Mouse (Mus musculus): ENCODE measurements at regions not wholly inside any gene's neighbourhood (a gene's known extent, or its start where the extent isn't known, plus 50 kb on each side); places are given as distances from the start of the nearest gene placed in this dataset.

GRCm38 (mm10) chr2:46360049-46360712 is 1243.0 kb upstream of the Zeb2 start:
- no peak for DNase-seq (ENCODE audit: low spot score in 2 of 2)

- DNase-seq (ENCODE audit: low spot score in 2 of 2) = no peak
Observed at GRCm38 (mm10) chr2:46358225-46358624, 1241.0 kb upstream of the Zeb2 start.

DNA sequence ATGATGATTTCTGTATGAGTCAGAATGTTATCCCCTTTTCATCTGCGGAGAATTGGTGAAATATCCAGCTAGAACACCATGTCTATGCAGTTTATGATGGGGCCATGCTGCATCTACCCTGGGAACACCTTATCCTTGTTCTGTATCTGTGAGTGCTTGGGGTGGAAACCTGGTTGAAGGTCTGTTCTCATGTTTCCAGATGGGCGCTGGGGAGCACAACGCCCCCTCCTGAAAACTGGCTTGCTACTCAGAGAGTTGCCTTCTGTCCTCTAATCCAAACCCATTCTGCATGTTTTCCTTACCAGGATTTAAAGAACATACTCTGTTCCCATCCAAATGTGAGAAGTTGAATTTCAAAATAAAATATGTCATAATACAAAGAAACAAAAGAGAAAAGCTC is 1239.5 kb upstream of the Zeb2 start:
- DNase-seq (ENCODE audit: low spot score in 2 of 2) = no peak

DNA sequence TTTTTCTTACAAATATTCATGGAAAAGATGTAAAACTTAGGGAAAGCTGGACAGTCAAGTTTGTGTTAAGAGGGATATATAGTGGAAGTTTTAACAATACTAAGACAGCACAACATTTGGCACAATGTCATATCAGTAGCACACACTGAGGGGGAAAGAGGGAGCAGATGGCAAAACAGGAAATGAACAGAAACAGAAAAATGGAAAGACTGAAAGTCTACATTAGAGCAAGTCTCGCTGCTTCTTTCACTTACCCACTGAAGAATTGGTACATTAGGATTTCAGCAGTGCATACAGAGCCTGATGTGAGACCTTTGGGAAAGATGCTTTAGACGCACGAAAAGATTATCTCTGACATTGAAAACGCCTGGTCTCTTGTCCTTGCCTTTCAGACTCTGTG is 1223.5 kb upstream of the Zeb2 start:
- no peak for DNase-seq (ENCODE audit: low spot score in 2 of 2)

DNA sequence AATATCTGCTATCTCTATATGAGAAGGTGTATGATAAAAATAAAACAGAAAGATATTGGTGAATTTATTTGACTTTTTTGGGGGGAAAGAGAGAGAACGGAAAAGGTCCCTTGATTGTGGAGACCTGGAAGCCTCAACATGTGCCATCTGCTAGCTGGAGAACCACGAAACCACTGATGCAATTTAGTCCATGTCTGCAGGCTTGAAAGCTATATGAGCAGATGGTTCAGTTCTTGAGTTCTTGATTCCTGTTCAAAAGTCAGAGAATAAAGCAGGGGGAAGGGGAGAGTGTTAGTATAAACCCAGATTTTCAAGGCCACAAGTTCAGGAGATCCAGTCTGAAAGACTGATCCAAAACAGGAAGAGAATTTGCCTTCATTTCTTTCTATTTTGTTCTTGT is 1199.5 kb upstream of the Zeb2 start:
- DNase-seq (ENCODE audit: low spot score in 2 of 2) = no peak

DNA sequence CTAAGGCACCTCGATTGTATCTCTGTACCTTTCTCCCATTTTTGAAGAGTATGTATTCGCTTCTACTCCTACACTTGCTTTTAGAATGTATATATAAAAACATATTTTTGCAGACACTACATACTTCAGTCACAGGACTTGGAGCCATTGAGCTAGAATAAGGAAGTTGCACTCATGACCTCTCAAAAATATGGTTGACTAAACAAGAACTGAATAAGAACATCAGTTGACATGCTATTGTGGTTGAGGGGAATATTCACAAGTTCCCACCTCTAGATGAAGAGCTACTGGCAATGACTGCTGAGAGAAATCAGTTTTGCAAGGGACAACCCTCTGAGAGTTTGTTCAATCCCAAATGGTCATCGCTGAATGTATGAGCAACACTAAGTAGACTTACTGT is 1198.0 kb upstream of the Zeb2 start:
- no peak for DNase-seq (ENCODE audit: low spot score in 2 of 2)

DNA sequence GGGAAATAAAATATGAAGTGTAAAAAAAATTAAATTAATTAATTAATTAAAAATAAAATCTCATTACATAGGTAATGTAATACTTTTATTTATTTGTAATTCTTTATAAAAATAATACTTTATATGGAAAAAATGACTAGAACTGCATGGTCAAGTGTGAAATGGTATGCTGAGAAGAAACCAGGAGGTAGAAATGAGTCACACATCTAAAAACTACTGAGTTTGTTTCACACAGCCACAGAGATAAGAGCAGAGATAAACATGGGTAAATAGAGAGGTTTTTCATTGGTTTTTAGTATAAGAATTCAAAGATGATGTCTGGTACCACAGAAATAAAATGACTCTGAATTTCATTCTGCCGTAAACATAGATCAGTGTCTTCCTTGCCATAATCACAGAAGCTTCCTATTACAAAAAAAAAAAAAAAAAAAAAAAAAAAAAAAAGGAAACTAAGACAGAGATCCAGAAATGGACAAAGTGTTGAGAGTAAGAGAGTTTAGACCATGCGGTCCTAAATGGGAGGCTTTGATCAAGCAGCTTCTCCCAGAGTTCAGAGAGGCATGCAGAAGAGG is 1190.5 kb upstream of the Zeb2 start:
- no peak for DNase-seq (ENCODE audit: low spot score in 2 of 2)

DNA sequence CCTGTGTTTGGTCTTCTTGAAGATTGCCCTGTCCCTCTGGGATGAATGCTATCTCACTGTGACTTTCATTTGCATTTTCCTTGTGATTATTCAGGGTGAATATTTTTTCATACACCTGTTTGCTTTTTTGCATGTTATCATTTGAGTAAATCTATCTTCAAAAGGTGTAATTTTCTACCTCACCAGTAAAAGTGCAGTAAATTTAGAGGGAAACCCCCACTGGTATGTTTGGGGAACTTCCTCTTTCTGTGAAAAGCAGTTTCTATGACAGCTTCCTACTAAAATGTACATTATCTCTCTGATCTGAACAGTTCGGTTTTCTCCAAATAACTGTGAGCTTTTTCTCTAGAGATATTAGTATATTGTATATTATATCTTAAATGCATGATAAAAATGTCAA is 1185.4 kb upstream of the Zeb2 start:
- DNase-seq (ENCODE audit: low spot score in 2 of 2) = no peak

DNA sequence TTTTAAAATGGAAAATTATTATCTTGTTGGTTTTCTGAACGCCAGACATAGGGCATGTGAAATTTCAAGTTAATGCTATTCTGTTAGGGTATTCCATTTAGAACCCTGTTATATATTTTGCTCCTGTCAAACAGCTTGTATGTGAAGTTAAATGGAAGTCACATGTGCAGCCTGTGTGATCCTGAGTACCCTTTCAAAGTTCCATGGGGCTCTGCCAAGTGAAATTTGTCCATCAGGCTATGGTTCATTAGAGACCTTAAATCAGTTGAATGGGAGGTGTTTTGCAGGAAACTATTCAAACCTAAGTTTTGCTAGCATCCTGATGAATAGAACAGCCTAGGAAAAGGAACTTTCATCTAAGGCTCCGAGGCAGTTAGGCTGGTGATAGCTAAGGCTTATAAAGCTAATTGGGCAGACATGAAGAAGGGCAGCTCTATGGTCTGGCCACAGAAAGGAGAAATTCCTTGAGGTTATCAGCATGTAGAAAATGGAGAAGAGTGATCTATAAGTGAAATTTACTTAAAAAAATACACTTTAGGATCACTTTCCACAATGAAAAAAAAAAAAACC is 1180.2 kb upstream of the Zeb2 start:
- no peak for DNase-seq (ENCODE audit: low spot score in 2 of 2)

- DNase-seq (ENCODE audit: low spot score in 2 of 2) = no peak
Observed at GRCm38 (mm10) chr2:46283929-46284598, 1166.9 kb upstream of the Zeb2 start.

DNA sequence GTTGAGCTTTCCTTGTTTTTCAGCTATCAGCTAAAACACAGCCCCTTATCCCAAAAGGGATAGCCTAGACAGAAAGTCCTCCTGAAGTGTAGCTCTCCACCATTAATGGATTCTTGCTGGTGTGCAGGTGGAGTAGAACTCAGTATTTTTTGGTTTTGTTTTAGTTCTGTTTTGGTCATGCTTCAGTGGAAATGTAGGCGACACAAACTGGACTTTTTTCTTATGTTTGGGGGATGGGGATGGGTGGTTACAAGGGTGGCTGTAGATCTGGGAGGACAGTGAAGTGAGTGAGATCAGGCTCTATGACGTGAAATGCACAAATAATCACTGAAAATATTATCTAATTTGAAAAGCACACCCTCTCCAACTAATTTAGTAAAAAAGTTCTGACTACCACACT is 1163.6 kb upstream of the Zeb2 start:
- no peak for DNase-seq (ENCODE audit: low spot score in 2 of 2)

GRCm38 (mm10) chr2:46261618-46262017 is 1144.4 kb upstream of the Zeb2 start:
- DNase-seq (ENCODE audit: low spot score in 2 of 2) = no peak

DNA sequence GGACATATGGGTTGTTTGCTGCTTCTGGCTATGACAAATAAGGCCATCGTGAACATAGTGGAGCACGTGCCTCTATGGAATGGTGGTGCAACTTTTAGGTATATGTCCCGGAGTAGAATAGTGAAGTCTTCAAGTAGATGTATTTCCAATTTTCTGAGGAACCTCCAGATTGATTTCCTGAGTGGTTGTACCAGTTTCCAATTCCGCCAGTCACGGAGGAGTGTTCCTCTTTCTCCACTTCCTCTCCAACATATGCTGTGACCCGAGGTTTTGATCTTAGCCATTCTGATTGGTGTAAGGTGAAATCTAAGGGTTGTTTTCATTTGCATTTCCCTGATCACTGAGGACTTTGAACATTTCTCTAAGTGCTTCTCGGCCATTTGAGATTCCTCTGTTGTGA is 1134.4 kb upstream of the Zeb2 start:
- no peak for DNase-seq (ENCODE audit: low spot score in 2 of 2)

- DNase-seq (ENCODE audit: low spot score in 2 of 2) = no peak
Observed at GRCm38 (mm10) chr2:46245717-46246116, 1128.5 kb upstream of the Zeb2 start.

DNA sequence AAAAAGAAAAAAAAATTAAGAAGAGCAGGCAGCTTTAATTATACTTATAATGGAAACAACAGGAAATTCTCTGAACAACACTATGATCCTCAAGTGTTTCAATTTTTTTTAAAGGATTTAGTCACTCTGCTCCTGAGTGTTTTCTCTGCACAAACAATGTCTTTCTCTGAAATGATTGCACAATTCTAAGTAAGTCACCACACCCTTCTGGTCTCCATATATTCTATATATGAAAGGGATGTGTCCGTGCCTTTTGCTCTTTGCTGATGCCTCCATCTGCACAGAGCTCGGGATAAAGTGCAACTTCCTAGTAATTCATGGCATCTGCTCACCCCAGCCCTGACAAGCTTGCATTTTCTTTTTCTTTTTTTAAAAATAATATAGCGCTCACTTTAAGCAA is 1127.5 kb upstream of the Zeb2 start:
- DNase-seq (ENCODE audit: low spot score in 2 of 2) = no peak

DNA sequence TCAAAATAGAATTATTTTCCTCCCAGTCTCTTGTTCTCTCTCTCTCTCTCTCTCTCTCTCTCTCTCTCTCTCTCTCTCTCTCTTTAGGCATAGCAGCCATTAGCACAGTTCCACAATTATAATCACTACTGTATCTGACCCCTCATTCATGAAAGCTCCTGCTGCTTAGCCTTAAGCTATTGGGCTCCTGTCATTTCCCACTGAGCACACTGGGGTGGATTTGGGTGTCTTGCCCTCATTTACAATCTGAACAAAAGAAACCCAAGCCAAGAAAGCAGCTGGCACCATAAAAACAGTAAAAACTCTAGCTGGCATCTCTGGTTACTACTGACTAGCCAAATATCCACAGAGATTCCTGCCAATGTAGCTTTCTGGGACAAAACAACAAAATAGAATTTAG is 1125.6 kb upstream of the Zeb2 start:
- DNase-seq (ENCODE audit: low spot score in 2 of 2) = no peak

- DNase-seq (ENCODE audit: low spot score in 2 of 2) = no peak
Observed at GRCm38 (mm10) chr2:46239874-46240273, 1122.7 kb upstream of the Zeb2 start.

GRCm38 (mm10) chr2:46230791-46231450 is 1113.7 kb upstream of the Zeb2 start:
- no peak for DNase-seq (ENCODE audit: low spot score in 2 of 2)

- no peak for DNase-seq (ENCODE audit: low spot score in 2 of 2)
Observed at GRCm38 (mm10) chr2:46218336-46218957, 1101.3 kb upstream of the Zeb2 start.

DNA sequence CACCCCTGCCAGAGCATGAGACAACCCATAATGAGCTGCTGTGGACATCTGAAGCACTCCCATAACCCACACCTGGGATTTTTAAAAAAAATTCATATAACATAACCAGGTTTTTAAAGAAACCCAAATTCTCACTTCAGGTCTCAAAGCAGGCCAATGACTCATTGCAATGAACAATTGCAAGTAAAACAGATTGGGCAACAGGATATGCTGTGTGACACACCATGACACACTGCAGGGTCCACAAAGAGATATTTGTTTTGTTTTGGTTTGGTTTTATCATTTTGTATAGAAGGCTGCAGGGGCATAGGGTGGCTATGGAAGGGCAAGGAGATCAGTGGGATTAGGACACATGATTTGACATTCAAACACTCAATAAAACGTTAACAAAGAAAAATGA is 1082.1 kb upstream of the Zeb2 start:
- no peak for DNase-seq (ENCODE audit: low spot score in 2 of 2)

DNA sequence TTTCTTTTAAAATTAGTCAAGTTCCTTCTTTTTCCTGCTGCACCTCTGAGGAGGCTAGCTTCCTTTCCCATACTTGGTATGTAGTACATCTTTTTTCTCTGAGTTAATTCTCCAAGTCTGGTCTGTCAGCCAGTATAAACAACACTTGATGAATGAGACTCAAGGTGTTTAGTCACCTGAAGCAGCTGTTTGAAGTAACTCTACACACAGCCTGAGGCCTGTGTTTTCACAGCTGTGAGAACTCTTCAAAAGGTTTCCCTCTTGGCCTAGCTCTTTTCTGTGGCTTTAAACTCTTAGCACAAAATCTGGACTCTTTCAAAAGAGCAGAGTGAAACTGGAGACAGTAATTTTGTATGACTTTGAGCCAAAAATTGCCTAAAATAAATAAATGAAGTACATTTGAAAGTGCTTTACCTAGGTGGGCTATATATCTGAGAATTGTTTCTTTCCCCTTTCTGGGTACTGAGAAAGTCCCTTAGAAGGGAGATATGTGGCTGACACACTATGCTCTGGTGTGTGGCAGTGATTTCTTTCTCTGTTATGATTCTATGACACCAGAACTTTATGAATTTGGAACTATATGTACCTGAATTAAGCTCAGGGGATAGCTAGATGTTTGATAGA is 1070.2 kb upstream of the Zeb2 start:
- no peak for DNase-seq (ENCODE audit: low spot score in 2 of 2)

GRCm38 (mm10) chr2:46183241-46183640 is 1066.0 kb upstream of the Zeb2 start:
- DNase-seq (ENCODE audit: low spot score in 2 of 2) = no peak
